Mouse (Mus musculus): ENCODE measurements around the gene Fam217a. TPM values are rescaled to one million over a fixed set of nuclear protein-coding genes. Genes with fewer than 3 reads are reported as not detected.
"Not testable (repeated sequence)": the region's sequence is repeated elsewhere in the genome, so short reads cannot be mapped to it uniquely, and the experiment has no call there.

Fam217a gene
- total RNA-seq (2021), result under 1 TPM; 0.49 to 0.57 TPM
- long read RNA-seq, experiment 1, result 0 reads
- long read RNA-seq, experiment 2, result 0 reads

- no peak for TF ChIP-seq CTCF (IDR thresholded peaks at IDR 0.05)
- Histone ChIP-seq H3K4me3 (no peak within 1 kb of the TSS), H3K27ac (no peak within 1 kb of the TSS)
- intact Hi-C loops (cut with DNase I), result no loop called here
- no peak for DNase-seq (ENCODE audit: extremely low spot score in 1 of 2, low spot score in 2 of 2)
Observed at GRCm38 (mm10) chr13:34924210-34924609, at the start of gene Fam217a, which contains the start of gene 4933417A18Rik. Gene Fam217a (minus strand): TSS chr13:34924310. Gene 4933417A18Rik (plus strand): TSS chr13:34924409.

DNA sequence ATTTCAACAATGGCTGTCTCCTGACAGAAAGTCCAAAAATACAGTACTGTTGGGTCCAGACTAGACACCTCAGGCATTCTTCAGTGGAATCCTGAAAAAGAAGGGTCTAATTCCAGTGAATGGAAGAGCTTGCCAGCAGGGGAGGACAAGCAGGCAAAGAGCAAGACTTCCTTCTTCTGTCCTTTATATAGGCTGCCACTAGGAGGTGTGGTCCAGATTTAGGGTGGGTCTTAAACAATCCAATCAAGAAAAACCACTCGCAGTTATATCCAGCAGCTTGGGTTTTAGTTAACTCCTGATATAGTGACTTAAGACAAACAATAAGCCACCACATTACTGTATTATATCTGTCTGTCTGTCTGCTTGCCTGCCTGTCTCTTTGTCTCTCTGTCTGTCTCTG lies 49.7 kb upstream of the Fam217a start:
- intact Hi-C loops (cut with DNase I), result loop anchor here (2.0 kb wide), 1 partner anchor 61 kb away; no protein-coding TSS in a partner anchor
- no peak overlapping the region for H3K4me3 ChIP-seq
- DNase-seq (ENCODE audit: extremely low spot score in 1 of 2, low spot score in 2 of 2), result no peak
- TF ChIP-seq CTCF (IDR thresholded peaks at IDR 0.05), result peak; percentile 3; the same call in 1 of the 2 replicates
- no peak overlapping the region for H3K27ac ChIP-seq

GRCm38 (mm10) chr13:34973149-34973548 lies 49.0 kb upstream of the Fam217a start:
- no peak for DNase-seq (ENCODE audit: extremely low spot score in 1 of 2, low spot score in 2 of 2)
- Histone ChIP-seq H3K27ac (no peak overlapping the region), H3K4me3 (no peak overlapping the region)
- intact Hi-C loops (cut with DNase I), result loop anchor here (2.0 kb wide), 1 partner anchor 60 kb away; no protein-coding TSS in a partner anchor
- TF ChIP-seq CTCF (IDR thresholded peaks at IDR 0.05), result peak; percentile 68

GRCm38 (mm10) chr13:34972456-34972855 lies 48.3 kb upstream of the Fam217a start:
- H3K4me3 ChIP-seq; DNase-seq (ENCODE audit: extremely low spot score in 1 of 2, low spot score in 2 of 2); H3K27ac ChIP-seq: not testable (repeated sequence)
- intact Hi-C loops (cut with DNase I), result loop anchor here (2.0 kb wide), 1 partner anchor 60 kb away; no protein-coding TSS in a partner anchor

- DNase-seq (ENCODE audit: extremely low spot score in 1 of 2, low spot score in 2 of 2); intact Hi-C loops (cut with DNase I); H3K27ac ChIP-seq; H3K4me3 ChIP-seq: not testable (repeated sequence)
Observed at GRCm38 (mm10) chr13:34965647-34966046, 41.5 kb upstream of the Fam217a start.

DNA sequence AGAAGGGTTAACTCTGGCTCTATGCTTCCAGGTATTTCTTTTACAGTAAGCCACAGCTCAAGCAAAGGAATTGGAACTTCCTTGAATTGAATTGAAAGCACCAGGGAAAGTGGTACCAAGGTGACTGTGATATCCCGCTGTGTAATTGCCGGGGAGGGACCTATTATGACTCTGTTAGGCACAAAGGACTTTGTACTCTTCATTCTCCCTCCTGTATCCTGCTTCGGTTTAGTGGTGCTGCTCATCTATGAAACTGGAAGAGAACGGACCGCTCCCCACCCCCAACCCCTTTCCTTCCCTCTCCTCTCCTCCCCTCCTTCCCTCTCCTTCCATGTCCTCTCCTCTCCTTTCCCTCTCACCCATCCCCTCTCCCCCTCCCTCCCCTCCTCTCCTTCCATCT lies 40.8 kb upstream of the Fam217a start:
- H3K4me3 ChIP-seq, result peak overlapping the region; percentile 36
- DNase-seq (ENCODE audit: extremely low spot score in 1 of 2, low spot score in 2 of 2), result no peak
- no peak overlapping the region for H3K27ac ChIP-seq
- no peak for TF ChIP-seq CTCF (IDR thresholded peaks at IDR 0.05)
- intact Hi-C loops (cut with DNase I), result no loop called here

- no peak for TF ChIP-seq CTCF (IDR thresholded peaks at IDR 0.05)
- intact Hi-C loops (cut with DNase I), result no loop called here
- peak overlapping the region; percentile 36 for H3K4me3 ChIP-seq
Observed at GRCm38 (mm10) chr13:34964419-34964818, 40.3 kb upstream of the Fam217a start.

DNA sequence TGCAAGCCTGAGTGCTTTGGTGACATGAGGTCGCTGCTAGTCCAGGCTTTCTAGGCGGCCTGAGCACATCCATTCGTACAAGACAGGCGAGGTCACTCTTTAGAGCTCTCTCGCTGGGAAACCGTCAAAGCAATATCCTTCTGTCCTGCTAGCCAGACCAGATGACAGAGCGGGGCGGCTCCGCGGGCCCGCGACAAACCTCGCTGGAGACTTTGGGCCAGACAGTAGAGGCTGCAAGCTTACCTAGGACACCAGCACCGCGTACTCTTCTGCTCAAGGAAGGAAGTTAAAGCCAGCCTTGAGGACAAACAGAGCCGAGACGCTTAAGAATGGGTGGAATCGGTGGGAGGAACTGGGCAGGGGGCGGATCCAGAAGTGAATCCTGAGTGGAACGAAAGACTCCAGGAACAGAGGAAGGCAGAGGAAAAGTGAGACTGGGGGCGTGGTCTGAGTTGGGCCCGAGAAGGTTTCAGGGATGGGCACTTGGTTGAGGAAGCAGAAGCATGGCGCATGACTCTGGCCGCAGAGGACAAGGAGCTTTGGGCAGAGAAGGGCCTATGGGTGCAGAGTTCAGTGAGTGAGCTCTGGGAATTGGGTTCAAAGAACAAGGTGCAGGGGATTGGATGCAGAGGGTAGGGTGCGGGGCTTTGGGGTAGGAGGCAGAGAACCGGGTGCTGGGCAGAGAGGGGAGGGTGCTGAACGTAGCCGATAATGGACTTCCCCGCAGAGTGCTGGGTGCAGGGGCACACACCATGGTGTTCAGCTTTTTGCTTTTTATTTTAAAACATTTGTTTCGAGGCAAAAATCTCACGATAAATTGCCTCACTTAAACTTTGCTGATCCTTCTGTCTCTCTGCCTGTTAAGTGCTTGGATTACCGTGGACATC lies 39.6 kb upstream of the Fam217a start, which contains the start of gene Eci3:
Eci3 (minus strand) TSS at position 300 of the 887 bp plus-strand sequence.
- Histone ChIP-seq H3K27ac (no peak within 1 kb of the TSS), H3K4me3 (peak within 1 kb of the TSS; percentile 36)
- intact Hi-C loops (cut with DNase I), result no loop called here
- peak in 1 of 2 experiments; percentile 10 for DNase-seq (ENCODE audit: extremely low spot score in 1 of 2, low spot score in 2 of 2)
- no peak for TF ChIP-seq CTCF (IDR thresholded peaks at IDR 0.05)

More at GRCm38 (mm10) chr13:34964419-34964818, 40.3 kb upstream of the Fam217a start:
- no peak for DNase-seq (ENCODE audit: extremely low spot score in 1 of 2, low spot score in 2 of 2)
- no peak overlapping the region for H3K27ac ChIP-seq

DNA sequence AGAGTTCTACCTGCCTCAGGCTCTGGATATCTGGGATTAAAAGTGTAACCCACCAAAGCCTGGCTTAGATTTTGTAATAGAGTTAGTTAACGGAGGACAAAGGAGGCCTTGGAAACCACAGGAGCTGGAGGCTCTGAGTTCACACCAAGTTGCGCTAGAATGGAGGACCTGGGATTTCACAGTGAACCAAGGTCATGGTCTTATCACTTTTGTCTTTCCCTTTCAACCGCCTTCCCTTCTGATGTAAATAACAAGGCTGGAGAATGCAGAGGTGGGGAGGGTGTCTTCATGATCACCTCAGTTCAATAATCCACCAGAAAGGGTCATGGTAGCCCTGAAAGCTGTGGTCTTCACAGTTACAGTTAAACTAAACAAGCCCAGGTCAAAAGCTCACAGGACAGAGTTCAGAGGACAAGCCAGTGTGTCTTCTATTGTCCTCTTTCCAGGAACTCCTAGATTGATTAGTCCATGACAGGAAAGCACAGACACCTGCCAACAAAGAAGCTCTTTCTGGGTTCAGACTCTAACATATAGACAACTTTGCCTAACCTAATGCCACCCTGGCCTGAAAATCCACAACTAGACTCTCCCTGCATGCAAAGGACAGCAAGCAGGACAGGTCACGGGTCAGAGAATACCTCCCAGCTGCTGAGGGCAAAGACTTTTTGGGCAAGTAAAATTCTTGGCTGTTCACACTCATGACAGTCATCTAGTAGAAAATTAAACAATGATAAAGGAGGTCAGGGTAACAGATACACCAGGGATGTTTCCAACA lies 37.1 kb upstream of the Fam217a start:
- TF ChIP-seq CTCF (IDR thresholded peaks at IDR 0.05), result no peak
- Histone ChIP-seq H3K4me3 (no peak overlapping the region), H3K27ac (no peak overlapping the region)
- no peak for DNase-seq (ENCODE audit: extremely low spot score in 1 of 2, low spot score in 2 of 2)
- intact Hi-C loops (cut with DNase I), result no loop called here

DNA sequence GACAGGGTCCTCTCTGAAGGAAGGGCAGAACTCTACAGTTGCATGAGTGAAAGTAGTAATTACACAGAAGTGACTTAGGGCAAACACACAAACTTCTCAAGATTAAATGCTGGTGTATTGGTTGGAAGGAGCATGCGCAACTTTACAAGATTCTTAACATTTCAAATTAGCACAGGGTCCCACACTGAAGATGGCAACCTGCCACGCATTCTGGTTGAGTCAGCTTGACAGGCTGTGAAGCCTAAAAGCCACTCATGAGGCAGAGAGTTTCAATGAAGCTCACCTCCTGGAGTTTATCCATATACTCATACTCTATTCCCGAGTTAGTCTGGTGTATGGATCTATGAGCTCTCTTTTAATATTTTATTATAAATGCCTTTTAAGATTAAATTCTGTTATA lies 34.0 kb upstream of the Fam217a start:
- DNase-seq (ENCODE audit: extremely low spot score in 1 of 2, low spot score in 2 of 2); intact Hi-C loops (cut with DNase I); H3K4me3 ChIP-seq: not testable (repeated sequence)

GRCm38 (mm10) chr13:34956901-34957300 lies 32.8 kb upstream of the Fam217a start:
- no peak for DNase-seq (ENCODE audit: extremely low spot score in 1 of 2, low spot score in 2 of 2)
- Histone ChIP-seq H3K27ac (no peak overlapping the region), H3K4me3 (no peak overlapping the region)
- intact Hi-C loops (cut with DNase I), result no loop called here
- no peak for TF ChIP-seq CTCF (IDR thresholded peaks at IDR 0.05)

More for the DNA sequence above, 34.0 kb upstream of the Fam217a start:
- H3K27ac ChIP-seq, result not testable (repeated sequence)

DNA sequence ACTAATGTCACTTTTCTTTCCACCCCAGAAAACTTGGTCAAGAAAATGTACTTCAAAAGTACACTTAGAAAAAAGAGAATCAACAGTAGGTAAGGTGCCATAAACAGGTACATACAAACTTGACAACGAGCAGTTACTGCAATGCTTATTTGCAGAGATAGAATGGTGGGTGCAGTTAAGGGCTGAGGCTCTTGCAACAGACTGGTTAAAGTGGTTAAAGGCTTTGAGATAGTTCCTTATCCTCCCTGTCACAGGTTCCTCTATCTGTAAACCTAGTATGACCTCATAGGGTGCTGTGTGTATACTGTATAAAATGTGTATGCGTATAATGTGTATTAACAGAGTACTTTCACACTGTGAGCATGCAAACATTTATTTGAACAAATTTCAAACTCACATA lies 27.3 kb upstream of the Fam217a start:
- intact Hi-C loops (cut with DNase I); DNase-seq (ENCODE audit: extremely low spot score in 1 of 2, low spot score in 2 of 2): not testable (repeated sequence)

More for the DNA sequence above, 27.3 kb upstream of the Fam217a start:
- not testable (repeated sequence) for H3K27ac ChIP-seq, H3K4me3 ChIP-seq

All from left cerebral cortex, adult 2 months (tissue).